8 mouse cellular contexts compared by ENCODE assay signal in genomic region chr4:118359211-118359895, GRCm38 (mm10). TPM values are rescaled to one million over a fixed set of nuclear protein-coding genes. Genes with fewer than 3 reads are reported as not detected.
A peak's percentile ranks its signal among the peaks of the same experiment; 100 is the strongest.
DNase-seq lines count a peak whose midpoint lies in the region; ATAC-seq and TF ChIP-seq lines count a peak whose summit lies in the region.

No protein-coding gene starts in this region.

- peaks cover 21% of the 10 kb centered on the region for H3K4me1 ChIP-seq in liver, adult 2 months (ENCODE audit: control insufficient read depth, insufficient read depth, low read length)
- no peaks in the 10 kb centered on the region for H3K4me1 ChIP-seq in embryonic fibroblast, embryonic 13.5 days (ENCODE audit: control insufficient read depth, insufficient read depth, low read length)
- peaks cover 7% of the 10 kb centered on the region; the same call in 1 of the 2 replicates for H3K4me1 ChIP-seq in limb, embryonic 14.5 days (ENCODE audit: control insufficient read depth, insufficient read depth, low read length)
- peaks cover 11% of the 10 kb centered on the region for H3K4me1 ChIP-seq in olfactory bulb, adult 2 months (ENCODE audit: control insufficient read depth, insufficient read depth, low read length)

- H3K9me3 ChIP-seq in limb, embryonic 14.5 days (ENCODE audit: control insufficient read depth, low read length): no peaks in the 10 kb centered on the region

- H3K4me3 ChIP-seq in liver, adult 2 months (ENCODE audit: insufficient read depth, low read depth, low read length): peak overlapping the region; percentile 91
- peak overlapping the region; percentile 62 for H3K4me3 ChIP-seq in embryonic fibroblast, embryonic 13.5 days (ENCODE audit: insufficient read depth, low read length)
- peak overlapping the region; percentile 69 for H3K4me3 ChIP-seq in limb, embryonic 14.5 days (replicated peaks; ENCODE audit: low read length)
- H3K4me3 ChIP-seq in olfactory bulb, adult 2 months (ENCODE audit: insufficient read depth, low read depth, low read length): peak overlapping the region; percentile 92

- H3K4me2 ChIP-seq in limb, embryonic 14.5 days (replicated peaks; ENCODE audit: low read depth, low read length, severe bottlenecking): peak overlapping the region; percentile 89

- H3K36me3 ChIP-seq in liver, adult 2 months (ENCODE audit: control insufficient read depth, insufficient read depth, low read length): no peaks in the 10 kb centered on the region
- peaks cover 28% of the 10 kb centered on the region for H3K36me3 ChIP-seq in limb, embryonic 14.5 days (ENCODE audit: control insufficient read depth, insufficient read depth, low read length)

- TF ChIP-seq CTCF in liver, adult 2 months (IDR thresholded peaks at IDR 0.05; ENCODE audit: low read depth, low read length): no peak
- no peak for TF ChIP-seq CTCF in embryonic fibroblast, embryonic 13.5 days (IDR thresholded peaks at IDR 0.05; ENCODE audit: borderline replicate concordance, insufficient read depth, low read length)
- no peak for TF ChIP-seq CTCF in olfactory bulb, adult 2 months (IDR thresholded peaks at IDR 0.05; ENCODE audit: insufficient read depth, low read depth, low read length)

- peak overlapping the region; percentile 95 for H3K27ac ChIP-seq in liver, adult 2 months (replicated peaks; ENCODE audit: insufficient read depth, low read depth, low read length)
- no peak overlapping the region for H3K27ac ChIP-seq in embryonic fibroblast, embryonic 13.5 days (ENCODE audit: insufficient read depth, low read length)
- peak overlapping the region; percentile 88; the same call in 1 of the 2 replicates for H3K27ac ChIP-seq in limb, embryonic 14.5 days (replicated peaks; ENCODE audit: low read depth, low read length)
- H3K27ac ChIP-seq in olfactory bulb, adult 2 months (ENCODE audit: insufficient read depth, low read depth, low read length): peak overlapping the region; percentile 85

- 11% methylated on average over 21 of the region's 21 CpGs for WGBS in liver, adult 2 months
- WGBS in limb, embryonic 14.5 days: 12% methylated on average over 21 of the region's 21 CpGs
- 12% methylated on average over 21 of the region's 21 CpGs for WGBS in olfactory bulb, adult 2 months

- no peak for TF ChIP-seq POLR2A in liver, adult 2 months (IDR thresholded peaks at IDR 0.05; ENCODE audit: extremely low read depth, insufficient read depth, low read length)
- no peak; the same call in 1 of the 2 replicates for TF ChIP-seq POLR2A in embryonic fibroblast, embryonic 13.5 days (IDR thresholded peaks at IDR 0.05; ENCODE audit: low read depth, low read length)
- TF ChIP-seq POLR2A in limb, embryonic 14.5 days (IDR thresholded peaks at IDR 0.05; ENCODE audit: borderline replicate concordance, extremely low read depth, insufficient read depth, insufficient read length): no peak
- TF ChIP-seq POLR2A in olfactory bulb, adult 2 months (IDR thresholded peaks at IDR 0.05; ENCODE audit: insufficient read depth, low read depth, low read length): no peak

- DNase-seq in liver, adult 2 months (ENCODE audit: extremely low read depth, low read depth, low spot score): peak; percentile 93
- no peak for DNase-seq in liver
- peak; percentile 31 for DNase-seq in limb, embryonic 14.5 days (ENCODE audit: low spot score)
- no peak for DNase-seq in gastrocnemius, postnatal 4 days (ENCODE audit: low spot score in 2 of 2)
- no peak for DNase-seq in embryo, embryonic 10.5 days (ENCODE audit: low spot score)
- DNase-seq in adrenal gland, adult 2 months: no peak

- peak; percentile 56 for ATAC-seq in limb, embryonic 14.5 days (ENCODE audit: low FRiP score, low read depth)

- H3K9ac ChIP-seq in liver, adult 2 months (ENCODE audit: low read depth, low read length): peak overlapping the region; percentile 99
- peak overlapping the region; percentile 82 for H3K9ac ChIP-seq in limb, embryonic 14.5 days (ENCODE audit: low read depth, low read length, severe bottlenecking)

- no peaks in the 10 kb centered on the region for H3K27me3 ChIP-seq in liver, adult 2 months (ENCODE audit: control insufficient read depth, insufficient read depth, low read length)
- no peaks in the 10 kb centered on the region for H3K27me3 ChIP-seq in limb, embryonic 14.5 days (ENCODE audit: control insufficient read depth, insufficient read depth, low read length)

- no peaks in the 10 kb centered on the region for H3K79me2 ChIP-seq in liver, adult 2 months (ENCODE audit: control insufficient read depth, insufficient read depth, low read length)

RNA-seq across cellular contexts. Expression of gene Szt2, which starts 49.7 kb away (rescaled TPM):
- 3.0 and 5.2 TPM in 2 replicates for total RNA-seq in liver, adult 2 months (2014; rRNA removed)
- polyA plus RNA-seq in liver, adult 2 months (2012; rRNA removed): 8.8 and 11.9 TPM in 2 replicates
- 13.4 and 14.0 TPM in 2 replicates for polyA plus RNA-seq in embryonic fibroblast, embryonic 13.5 days (2011; ENCODE audit: insufficient read length, low read depth, missing spikeins)
- 37.2 and 47.6 TPM in 2 replicates for polyA plus RNA-seq in limb, embryonic 14.5 days (2012; rRNA removed)
- polyA plus RNA-seq in limb, embryonic 14.5 days (2014; fragmentation: Nextera tagmentation; extraction: Ambion mirVana): 11.7 and 12.4 TPM in 2 replicates
- polyA plus RNA-seq in olfactory bulb, adult 2 months (2012; ENCODE audit: insufficient read depth, insufficient read length, low replicate concordance, missing spikeins): not detected in 2 replicates
- 10 to 100 TPM; 16.1 to 18.9 TPM for total RNA-seq in gastrocnemius, postnatal 4 days (2021)
- 10 to 100 TPM; 17.1 to 18.0 TPM for total RNA-seq in adrenal gland, adult 2 months (2021)
- polyA plus RNA-seq in adrenal gland, adult 2 months (2012; rRNA removed): 36.6 and 39.7 TPM in 2 replicates

RNA-seq across cellular contexts. Expression of gene Med8, which starts 49.8 kb away (rescaled TPM):
- 37.0 and 40.3 TPM in 2 replicates for total RNA-seq in liver, adult 2 months (2014; rRNA removed)
- 25.5 and 31.3 TPM in 2 replicates for polyA plus RNA-seq in liver, adult 2 months (2012; rRNA removed)
- 85.6 and 99.8 TPM in 2 replicates for polyA plus RNA-seq in embryonic fibroblast, embryonic 13.5 days (2011; ENCODE audit: insufficient read length, low read depth, missing spikeins)
- 60.2 and 79.0 TPM in 2 replicates for polyA plus RNA-seq in limb, embryonic 14.5 days (2012; rRNA removed)
- 94.4 and 96.3 TPM in 2 replicates for polyA plus RNA-seq in limb, embryonic 14.5 days (2014; fragmentation: Nextera tagmentation; extraction: Ambion mirVana)
- not detected in 2 replicates for polyA plus RNA-seq in olfactory bulb, adult 2 months (2012; ENCODE audit: insufficient read depth, insufficient read length, low replicate concordance, missing spikeins)
- total RNA-seq in gastrocnemius, postnatal 4 days (2021): 10 to 100 TPM; 51.0 to 53.4 TPM
- total RNA-seq in adrenal gland, adult 2 months (2021): 10 to 100 TPM; 55.6 to 68.1 TPM
- polyA plus RNA-seq in adrenal gland, adult 2 months (2012; rRNA removed): 10.6 and 12.1 TPM in 2 replicates

Comparison
In these comparisons a context has a peak if more than half of its experiments do, and no peak if none do; other contexts are left out.
1. DNase-seq: peak in liver, adult 2 months (single experiment) and limb, embryonic 14.5 days (single experiment); none in liver (single experiment), gastrocnemius, postnatal 4 days (0 of 2), embryo, embryonic 10.5 days (single experiment) and adrenal gland, adult 2 months (single experiment).
2. Peak in every context shown above with its lines, with median percentiles within 50 percentile points of each other: H3K4me3 ChIP-seq.